Mouse (Mus musculus) ES-E14 (cell line): ENCODE data around the gene Ankle1. TPM values are rescaled to one million over a fixed set of nuclear protein-coding genes. Genes with fewer than 3 reads are reported as not detected.

Experiments
- DNase-seq: peaks from one replicate; pipeline ENCODE4 v3.0.0-alpha.2; 2013; ENCODE audit warnings: low read depth, low spot score
- H3K27ac ChIP-seq: 2 replicates; pipeline ENCODE4 v1.5.1; 2012; ENCODE audit warnings: low read depth, mild to moderate bottlenecking, low read length, moderate library complexity, mixed read lengths; ENCODE audit not compliant: poor library complexity, insufficient read depth, severe bottlenecking
- H3K36me3 ChIP-seq: 2 replicates; pipeline ENCODE4 v1.6.1; 2012; ENCODE audit warnings: mild to moderate bottlenecking, low read length, moderate library complexity, mixed read lengths; ENCODE audit not compliant: control insufficient read depth, poor library complexity, insufficient read depth, severe bottlenecking
- H3K4me1 ChIP-seq, 2 experiments: fragments of 150-350 bp in 1 of 2; sonication (generic) in 1 of 2; 2 replicates each; pipeline ENCODE4 v1.6.1; 2012; ENCODE audit warnings: low read length in 2 of 2, mild to moderate bottlenecking in 1 of 2, mixed read lengths in 1 of 2; ENCODE audit not compliant: control insufficient read depth in 2 of 2, insufficient read depth in 2 of 2, poor library complexity in 1 of 2
- H3K4me3 ChIP-seq, 2 experiments: fragments of 150-350 bp in 1 of 2; sonication (generic) in 1 of 2; 2 replicates each; pipeline ENCODE4 v1.5.1; 2012; ENCODE audit warnings: low read length in 2 of 2, low read depth in 1 of 2, mild to moderate bottlenecking in 1 of 2, mixed read lengths in 1 of 2; ENCODE audit not compliant: insufficient read depth in 1 of 2, poor library complexity in 1 of 2, severe bottlenecking in 1 of 2
- H3K9ac ChIP-seq: 2 replicates; pipeline ENCODE4 v1.6.1; 2012; ENCODE audit warnings: low read depth, mild to moderate bottlenecking, low read length, mixed read lengths; ENCODE audit not compliant: poor library complexity, insufficient read depth, severe bottlenecking
- H3K9me3 ChIP-seq: fragments of 150-350 bp; sonication (generic); 2 replicates; pipeline ENCODE4 v1.6.1; 2012; ENCODE audit warnings: low read depth, mild to moderate bottlenecking, low read length; ENCODE audit not compliant: control insufficient read depth, insufficient read depth
- CHD2 ChIP-seq: IDR thresholded peaks from 2 replicates; pipeline ENCODE4 v1.6.1; 2014; ENCODE audit warnings: mild to moderate bottlenecking, low read depth, low read length, inconsistent platforms
- HCFC1 ChIP-seq: IDR thresholded peaks from 2 replicates; pipeline ENCODE4 v1.6.1; 2012; ENCODE audit warnings: low read length, inconsistent platforms, borderline replicate concordance; ENCODE audit not compliant: insufficient read depth
- MAFK ChIP-seq: IDR thresholded peaks from 2 replicates; pipeline ENCODE4 v1.6.1; 2014; ENCODE audit warnings: mild to moderate bottlenecking, low read depth, low read length, inconsistent platforms; ENCODE audit not compliant: insufficient read depth
- ZC3H11A ChIP-seq: IDR thresholded peaks from 2 replicates; pipeline ENCODE4 v1.6.1; 2012; ENCODE audit warnings: low read depth, mild to moderate bottlenecking, inconsistent platforms, low read length, borderline replicate concordance
- ZNF384 ChIP-seq: IDR thresholded peaks from 2 replicates; pipeline ENCODE4 v1.6.1; 2012; ENCODE audit warnings: low read depth, low read length, inconsistent platforms
- in situ Hi-C, 2 experiments: fragments of 600-800 bp; cut with MboI; formaldehyde crosslinking; loops; one replicate each; pipeline ENCODE4 v1.15.1; 2025; ENCODE audit warnings: low sequenced_read_pairs in 2 of 2, inconsistent platforms in 1 of 2; ENCODE audit not compliant: unreplicated experiment in 2 of 2
- total RNA-seq: library from RNA; depleted of rRNA; stranded (reverse); fragments of 300-350 nt; gene quantifications from 2 replicates; pipeline ENCODE4 v1.2.3, GENCODE M21; 2012

The Ankle1 gene
- total RNA-seq, 1 experiment = 28.9 TPM

- H3K9me3 ChIP-seq = no peaks in the 10 kb centered on the region
- H3K4me1 ChIP-seq = peaks cover 3 to 13% of the 10 kb centered on the region in 2 experiments; a peak in 2 of 4 replicates
- peaks cover 19% of the 10 kb centered on the region for H3K36me3 ChIP-seq
- no peak overlapping the region for H3K27ac ChIP-seq
- no peak for DNase-seq
- in situ Hi-C loops = no loop called here
- TF ChIP-seq ZNF384 = no peak
- no peak for TF ChIP-seq MAFK
- TF ChIP-seq ZC3H11A = no peak
- TF ChIP-seq CHD2 = no peak
- TF ChIP-seq HCFC1 = no peak
- peak overlapping the region; percentile 60 for H3K9ac ChIP-seq
- peak overlapping the region in 1 of 2 experiments; percentile 90; a peak in 1 of 4 replicates for H3K4me3 ChIP-seq
These were observed 37.4 kb upstream of the Ankle1 start for GRCm38 (mm10) chr8:71368366-71368765.

- H3K4me3 ChIP-seq = no peak overlapping the region
- TF ChIP-seq CHD2 (no peak), ZNF384 (no peak), HCFC1 (no peak), ZC3H11A (no peak), MAFK (no peak)
- no peak overlapping the region for H3K27ac ChIP-seq
- H3K36me3 ChIP-seq = peaks cover 19% of the 10 kb centered on the region
- peak overlapping the region; percentile 60; the same call in 1 of the 2 replicates for H3K9ac ChIP-seq
- DNase-seq = no peak
- H3K9me3 ChIP-seq = no peaks in the 10 kb centered on the region
- H3K4me1 ChIP-seq = peaks cover 3 to 13% of the 10 kb centered on the region in 2 experiments; a peak in 2 of 4 replicates
- in situ Hi-C loops = no loop called here
These were observed 36.6 kb upstream of the Ankle1 start for GRCm38 (mm10) chr8:71369040-71369718.

GRCm38 (mm10) chr8:71370711-71371235, 35.0 kb upstream of the Ankle1 start:
- H3K9me3 ChIP-seq = no peaks in the 10 kb centered on the region
- peaks cover 24% of the 10 kb centered on the region for H3K36me3 ChIP-seq
- H3K4me1 ChIP-seq = peaks cover 7 to 24% of the 10 kb centered on the region in 2 experiments
- TF ChIP-seq CHD2 (no peak), ZNF384 (peak; percentile 49; the same call in 1 of the 2 replicates)
- in situ Hi-C loops = no loop called here
- DNase-seq = no peak
- peak overlapping the region; percentile 48; the same call in 1 of the 2 replicates for H3K27ac ChIP-seq
- H3K4me3 ChIP-seq = peak overlapping the region; percentile 88 to 94
- peak overlapping the region; percentile 63; the same call in 1 of the 2 replicates for H3K9ac ChIP-seq

GRCm38 (mm10) chr8:71371236-71371848, 34.5 kb upstream of the Ankle1 start, which contains the start of gene Ocel1:
Ocel1 (plus strand) TSS chr8:71371298.
- peak; percentile 97 for DNase-seq
- Histone ChIP-seq H3K4me3 (peak within 1 kb of the TSS; percentile 88 to 94), H3K27ac (peak within 1 kb of the TSS; percentile 73), H3K4me1 (peaks cover 5 to 28% of the 10 kb centered on the region in 2 experiments), H3K9ac (peak within 1 kb of the TSS; percentile 88), H3K36me3 (peaks cover 24% of the 10 kb centered on the region), H3K9me3 (no peaks in the 10 kb centered on the region)
- in situ Hi-C loops = no loop called here
- peak; percentile 40; the same call in 1 of the 2 replicates for TF ChIP-seq HCFC1
- TF ChIP-seq ZNF384 = 0 out of 2 replicates have a peak, but pooled peaks have one; percentile 1
- TF ChIP-seq MAFK = no peak
- no peak for TF ChIP-seq ZC3H11A
- no peak for TF ChIP-seq CHD2
